Mouse (Mus musculus) megakaryocyte, embryonic 14.5 days (primary cell): ENCODE measurements around the gene Vax1.

Source experiments
- FLI1 ChIP-seq: IDR thresholded peaks from 2 replicates; pipeline ENCODE4 v1.6.1; 2012; ENCODE audit warnings: low read length, inconsistent platforms, mixed read lengths
- GATA1 ChIP-seq: IDR thresholded peaks from 3 replicates; pipeline ENCODE4 v1.6.1; 2012; ENCODE audit warnings: mixed read lengths, low read length, inconsistent platforms, borderline replicate concordance

GRCm38 (mm10) chr19:59216891-59217290 is 47.0 kb upstream of the Vax1 start:
- no peak for TF ChIP-seq GATA1
- no peak for TF ChIP-seq FLI1
